Mouse (Mus musculus): ENCODE data around the gene Nr2f1.

Nr2f1 gene

DNA sequence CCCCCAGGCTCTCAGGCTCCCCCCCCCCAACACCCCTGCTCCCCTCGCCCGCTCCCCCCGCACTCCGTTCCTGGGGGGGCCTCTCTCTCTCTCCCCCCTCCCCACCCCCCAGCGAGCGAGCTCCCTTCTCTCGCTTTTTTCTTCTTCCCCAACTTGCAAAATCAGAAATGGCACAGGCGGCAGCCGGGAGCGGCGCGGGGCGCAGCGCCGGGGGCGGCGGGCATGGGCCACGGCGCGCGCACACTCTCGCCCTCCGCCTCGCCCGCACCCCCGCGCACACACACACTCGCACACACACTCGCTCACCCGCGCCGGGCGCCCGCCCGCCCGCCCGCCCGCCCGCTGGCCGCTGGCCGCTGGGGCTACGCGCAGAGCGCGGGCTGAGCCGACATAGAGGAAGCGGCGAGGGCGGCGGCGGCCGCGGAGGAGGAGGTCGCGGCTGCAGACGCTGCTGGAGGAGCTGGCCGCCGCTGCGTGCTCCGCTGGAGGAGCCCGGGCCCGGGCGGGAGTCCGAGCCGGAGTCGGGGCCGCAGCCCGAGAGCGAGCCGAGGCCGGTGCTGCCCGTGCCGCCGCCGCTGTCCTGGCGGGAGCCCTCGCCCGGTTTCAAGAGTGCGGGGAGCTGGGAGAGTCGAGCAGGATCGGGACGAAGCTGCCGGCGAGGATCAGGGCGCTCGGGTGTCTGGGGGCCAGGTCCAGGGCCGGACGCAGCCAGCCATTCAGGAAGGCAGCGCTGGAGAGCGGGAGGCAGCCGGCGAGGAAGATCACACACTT lies 501 bp downstream of the Nr2f1 start:
- DNase-seq = no peak

DNA sequence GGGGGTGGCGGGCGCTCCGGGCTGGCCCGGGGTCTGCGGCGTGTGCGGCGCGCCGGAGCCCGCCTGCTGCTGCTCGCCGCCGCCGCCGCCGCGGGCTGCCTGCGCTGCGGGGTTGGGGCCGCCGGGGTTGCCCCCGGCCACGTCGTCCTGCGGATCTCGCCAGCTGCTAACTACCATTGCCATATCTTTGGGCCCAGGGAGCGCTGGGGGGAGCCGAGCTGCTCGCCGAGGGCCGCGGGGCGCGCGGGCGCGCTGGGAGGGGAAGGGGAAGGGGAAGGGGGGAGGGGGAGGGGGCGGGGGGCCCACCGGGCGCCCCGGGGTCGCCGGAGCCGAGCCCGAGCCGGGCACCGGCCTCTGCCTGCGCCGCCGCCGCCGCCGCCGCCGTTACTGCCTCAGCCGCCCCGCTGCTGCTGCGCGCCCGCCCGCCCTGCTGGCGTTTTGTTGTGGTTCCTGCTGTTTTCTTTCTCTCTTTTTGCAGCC lies 1.1 kb downstream of the Nr2f1 start:
- no peak for DNase-seq

DNA sequence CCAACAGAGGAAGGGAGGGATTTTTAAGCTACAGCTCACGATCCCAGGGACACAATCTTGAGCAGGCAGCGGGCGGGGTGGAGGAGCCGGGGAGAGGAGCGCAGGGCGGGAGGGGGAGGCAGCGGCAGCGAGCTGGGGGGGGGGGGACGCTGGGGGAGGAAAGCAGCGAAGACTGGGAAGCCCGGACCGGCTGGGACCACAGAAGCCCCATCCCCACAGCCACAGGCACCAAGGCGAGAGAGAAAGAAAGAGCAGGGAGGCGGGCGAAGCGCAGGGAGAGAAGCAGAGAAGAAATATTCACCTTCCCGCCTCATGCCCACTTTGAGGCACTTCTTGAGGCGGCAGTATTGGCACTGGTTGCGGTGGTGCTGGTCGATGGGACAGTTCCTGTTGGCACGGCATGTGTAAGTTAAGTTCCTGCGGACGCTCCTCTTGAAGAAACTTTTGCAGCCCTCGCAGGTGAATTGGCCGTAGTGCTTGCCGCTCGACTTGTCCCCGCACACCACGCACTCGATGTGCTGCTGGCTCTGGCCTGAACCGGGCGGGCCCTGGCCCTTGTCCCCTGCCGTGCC lies 1.7 kb downstream of the Nr2f1 start:
- DNase-seq = no peak

DNA sequence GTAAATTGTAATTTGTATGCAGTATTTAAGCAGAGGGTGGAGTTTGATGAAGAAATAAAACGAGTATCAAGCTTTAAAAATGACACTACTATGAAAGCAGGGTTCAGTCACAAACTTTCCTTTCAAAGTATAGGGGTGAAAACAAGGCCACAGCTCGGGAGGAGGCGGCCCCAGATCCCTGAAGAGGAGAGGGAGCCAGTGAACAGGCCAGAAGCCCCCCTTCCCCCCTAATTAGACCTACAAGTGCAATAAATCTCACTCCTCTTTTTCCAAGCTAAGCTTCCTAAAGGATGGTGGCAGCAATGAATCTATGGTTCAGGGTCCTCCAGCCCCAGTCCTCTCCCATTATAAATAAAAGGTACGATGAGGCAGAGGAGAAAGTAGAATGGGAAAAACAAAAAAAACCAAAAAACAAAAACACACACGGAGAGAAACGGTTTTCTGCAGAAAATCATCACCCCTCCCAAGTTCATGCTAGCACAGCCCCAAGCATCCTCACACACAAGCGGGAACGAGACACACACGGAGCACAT lies 2.2 kb downstream of the Nr2f1 start:
- no peak for DNase-seq

- DNase-seq = no peak
Observed at GRCm38 (mm10) chr13:78196236-78196796, 3.2 kb downstream of the Nr2f1 start.

GRCm38 (mm10) chr13:78195601-78196115 lies 3.9 kb downstream of the Nr2f1 start:
- no peak for DNase-seq

DNA sequence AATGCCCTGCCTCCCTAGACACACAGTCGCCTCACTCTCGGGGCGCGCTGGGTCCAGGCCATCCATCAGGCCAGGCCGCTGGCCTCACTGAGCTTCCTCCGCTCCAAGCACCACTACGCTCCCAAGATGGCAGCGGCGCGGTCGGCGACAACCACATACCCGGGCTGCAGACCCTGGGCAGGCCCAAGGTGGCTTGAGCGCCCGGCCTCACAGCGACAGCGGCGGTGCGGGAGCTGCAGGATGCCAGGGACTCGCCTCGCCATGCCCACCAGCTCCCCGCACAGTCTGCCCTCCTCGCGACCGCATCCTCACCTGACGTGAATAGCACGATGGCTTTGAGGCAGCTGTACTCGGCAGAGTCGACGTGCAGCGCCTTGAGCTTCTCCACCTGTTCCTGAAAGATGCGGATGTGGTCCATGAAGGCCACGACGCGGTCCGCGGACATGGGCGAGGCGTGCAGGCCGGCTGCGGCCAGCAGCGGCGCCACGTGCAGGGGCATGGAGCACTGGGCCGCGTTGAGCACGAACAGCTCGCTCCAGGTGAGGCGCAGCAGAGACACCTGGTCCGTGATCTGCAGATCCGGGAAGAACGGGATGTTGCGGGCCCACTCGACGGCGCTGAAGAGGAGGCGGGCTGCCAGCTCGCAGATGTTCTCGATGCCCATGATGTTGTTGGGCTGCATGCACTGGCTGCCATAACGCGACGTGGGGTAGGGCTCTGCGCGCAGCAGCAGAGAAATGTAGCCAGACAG lies 4.5 kb downstream of the Nr2f1 start:
- DNase-seq = no peak

GRCm38 (mm10) chr13:78194135-78194849 lies 5.3 kb downstream of the Nr2f1 start:
- DNase-seq = no peak

- no peak for DNase-seq
Observed at GRCm38 (mm10) chr13:78193211-78193610, 6.3 kb downstream of the Nr2f1 start.

DNA sequence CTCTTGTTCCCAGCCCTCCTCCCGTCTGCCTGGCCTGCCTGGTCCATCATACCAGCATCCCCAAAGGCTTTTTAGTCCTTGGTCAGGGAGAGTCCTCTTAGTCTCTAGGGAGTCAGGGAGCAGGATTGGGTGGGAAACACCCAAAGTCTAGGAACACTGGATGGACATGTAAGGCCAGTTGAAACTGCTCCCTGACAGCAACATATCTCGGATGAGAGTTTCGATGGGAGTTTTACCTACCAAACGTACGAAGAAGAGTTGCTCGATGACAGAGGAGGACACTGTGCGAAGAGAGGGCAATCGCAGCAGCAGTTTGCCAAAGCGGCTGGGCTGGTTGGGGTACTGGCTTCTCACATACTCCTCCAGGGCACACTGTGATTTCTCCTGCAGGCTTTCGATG lies 10.0 kb downstream of the Nr2f1 start:
- DNase-seq = no peak

DNA sequence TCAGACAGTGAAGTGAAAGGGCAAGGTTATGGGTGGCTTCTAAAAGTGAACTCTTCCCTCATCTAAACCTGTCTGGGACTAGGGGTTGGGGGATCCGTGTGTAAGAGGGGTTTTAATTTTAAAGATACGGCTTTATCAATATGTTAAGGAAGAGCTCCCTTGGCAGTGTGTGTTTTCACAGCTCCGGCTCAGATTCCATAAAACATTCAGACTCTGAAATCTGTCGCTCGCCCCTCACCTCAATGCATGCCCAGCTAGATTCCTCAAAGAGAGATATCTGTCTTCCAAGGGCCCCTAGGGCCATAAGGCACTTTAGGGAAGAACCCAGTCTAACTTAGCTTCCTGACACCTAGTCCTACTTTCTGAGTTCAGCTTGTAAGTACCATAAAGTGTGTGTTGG lies 11.7 kb downstream of the Nr2f1 start:
- DNase-seq = no peak

DNA sequence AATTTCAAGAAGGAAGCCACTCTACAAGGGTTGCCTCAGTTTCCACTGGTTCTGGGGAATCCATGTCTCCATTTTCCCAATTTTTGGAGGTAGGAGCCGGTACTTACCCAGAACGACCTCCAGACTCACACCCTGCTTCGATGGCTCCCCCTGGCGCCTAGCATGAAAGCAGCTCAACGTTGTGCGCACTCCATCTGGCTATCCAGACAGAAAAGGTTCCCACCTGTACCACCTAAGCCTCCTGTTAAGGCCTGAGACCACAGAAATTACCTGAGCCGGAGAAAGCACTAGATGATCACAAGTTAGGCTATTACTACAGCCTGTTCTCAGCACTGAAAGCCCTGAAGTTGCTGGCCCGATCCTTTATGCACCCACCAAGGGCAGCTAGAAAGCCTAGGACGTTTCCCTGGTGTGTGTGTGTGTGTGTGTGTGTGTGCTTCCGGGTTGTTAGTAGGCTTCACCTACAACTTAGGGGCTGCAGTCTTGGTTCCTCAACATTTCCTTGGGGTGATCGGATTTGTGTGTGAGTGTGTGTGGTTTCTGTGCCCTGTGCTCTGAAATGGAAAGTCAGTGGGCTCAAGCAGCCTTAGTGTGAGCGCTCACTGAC lies 13.1 kb downstream of the Nr2f1 start:
- no peak for DNase-seq

GRCm38 (mm10) chr13:78184786-78185466 lies 14.6 kb downstream of the Nr2f1 start:
- no peak for DNase-seq

GRCm38 (mm10) chr13:78183986-78184385 lies 15.6 kb downstream of the Nr2f1 start:
- no peak for DNase-seq

DNA sequence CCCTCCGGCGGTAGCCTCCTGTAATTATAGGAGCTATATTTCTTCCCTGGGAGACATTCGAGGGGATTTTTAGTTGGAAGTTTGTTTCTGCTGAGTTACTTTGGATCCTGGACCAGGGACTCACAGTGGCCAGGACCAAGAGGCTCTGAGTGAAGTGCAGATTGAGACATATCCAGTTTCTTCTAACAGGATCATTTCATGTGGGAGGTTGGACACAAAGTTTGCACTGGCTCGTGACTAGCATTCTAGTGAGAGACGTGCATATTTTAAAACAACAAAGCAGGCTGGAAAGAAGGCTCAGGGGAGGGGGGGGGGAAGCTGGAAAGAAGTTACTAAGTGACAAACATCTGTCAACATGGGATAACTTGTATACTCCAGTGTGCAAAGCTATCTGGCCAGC lies 16.6 kb downstream of the Nr2f1 start:
- no peak for DNase-seq

GRCm38 (mm10) chr13:78181930-78182558 lies 17.5 kb downstream of the Nr2f1 start:
- no peak for DNase-seq

- no peak for DNase-seq
Observed at GRCm38 (mm10) chr13:78181071-78181929, 18.3 kb downstream of the Nr2f1 start.

- DNase-seq = no peak
Observed at GRCm38 (mm10) chr13:78180261-78180660, 19.3 kb downstream of the Nr2f1 start.

DNA sequence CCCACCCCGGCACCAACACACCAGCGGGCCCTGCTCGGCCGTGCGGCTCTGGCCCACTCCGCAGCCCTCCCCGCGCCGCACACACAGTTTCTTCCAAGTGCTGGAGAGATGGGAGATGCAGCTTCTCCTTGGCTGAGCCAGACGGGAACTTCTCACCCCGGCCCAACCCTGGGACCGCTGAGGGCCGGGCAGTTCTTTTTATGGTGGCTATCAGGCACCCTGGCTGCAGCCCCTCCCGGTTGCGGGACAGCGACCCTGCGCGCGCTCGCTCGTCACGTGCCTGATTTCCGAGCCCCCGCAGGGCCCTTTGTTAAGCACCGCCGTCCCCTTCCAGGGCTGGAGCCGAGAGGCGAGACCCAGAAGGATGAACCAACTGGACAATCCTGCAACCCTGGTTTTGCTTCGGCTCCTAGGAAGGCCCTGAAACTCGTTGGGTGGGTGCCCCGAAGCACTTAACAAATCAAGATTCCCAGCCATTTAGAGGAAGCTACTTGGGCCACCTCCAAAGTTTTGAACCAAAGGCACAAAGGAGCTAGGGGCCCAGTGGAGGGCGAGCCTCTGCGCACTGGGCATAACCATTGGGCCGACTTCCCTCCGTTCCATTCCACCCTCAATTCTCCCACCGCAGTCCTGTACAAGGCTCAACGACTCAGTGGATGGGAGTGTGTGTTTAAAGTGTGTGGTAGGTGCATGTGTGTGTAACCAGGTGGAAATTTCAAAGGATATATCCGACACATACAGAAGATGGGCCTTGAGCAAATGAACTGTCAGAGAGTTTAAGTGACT lies 20.1 kb downstream of the Nr2f1 start:
- DNase-seq = no peak

Data from thymus, postnatal 36 days (tissue).